Mouse (Mus musculus) heart, embryonic 16.5 days (tissue): ENCODE measurements around the gene Stn1. TPM values are rescaled to one million over a fixed set of nuclear protein-coding genes. Genes with fewer than 3 reads are reported as not detected.

Experiments
- ATAC-seq: fragments of 200-750 bp; cut with Nextera tagmentation; replicated peaks from 2 replicates; pipeline ENCODE4 v1.8.0; 2017; ENCODE audit warnings: moderate number of reproducible peaks; ENCODE audit not compliant: insufficient read depth, low FRiP score; ENCODE audit errors: extremely low read depth
- H3K27ac ChIP-seq: fragments of 300-500 bp; sonication (generic); 2 replicates; pipeline ENCODE4 v1.5.1; 2014; ENCODE audit warnings: mild to moderate bottlenecking, low read length, control low read depth, moderate library complexity
- H3K27me3 ChIP-seq: fragments of 300-500 bp; sonication (generic); 2 replicates; pipeline ENCODE4 v1.6.1; 2014; ENCODE audit warnings: low read length, mixed read lengths; ENCODE audit not compliant: control insufficient read depth, insufficient read depth
- H3K36me3 ChIP-seq: fragments of 300-500 bp; sonication (generic); 2 replicates; pipeline ENCODE4 v1.6.1; 2014; ENCODE audit not compliant: control insufficient read depth, insufficient read depth
- H3K4me1 ChIP-seq: fragments of 300-500 bp; sonication (generic); 2 replicates; pipeline ENCODE4 v1.6.1; 2014; ENCODE audit warnings: low read length, mixed read lengths; ENCODE audit not compliant: control insufficient read depth, insufficient read depth
- H3K4me2 ChIP-seq: fragments of 300-500 bp; sonication (generic); 2 replicates; pipeline ENCODE4 v1.6.1; 2014; ENCODE audit warnings: low read depth, mild to moderate bottlenecking, control low read depth, low read length
- H3K4me3 ChIP-seq: fragments of 300-500 bp; sonication (generic); 2 replicates; pipeline ENCODE4 v1.5.1; 2014; ENCODE audit warnings: mild to moderate bottlenecking, control low read depth, low read length
- H3K9ac ChIP-seq: fragments of 300-500 bp; sonication (generic); 2 replicates; pipeline ENCODE4 v1.6.1; 2014; ENCODE audit warnings: low read length, control low read depth
- H3K9me3 ChIP-seq: fragments of 300-500 bp; sonication (generic); replicated peaks from 2 replicates; pipeline ENCODE4 v1.6.1; 2016; ENCODE audit warnings: low read length; ENCODE audit not compliant: control insufficient read depth
- WGBS: fragments of 180-500 bp; shearing (Covaris S2); extraction: QIAGEN DNeasy Blood & Tissue Kit; methylation state at CpG from one replicate; pipeline ENCODE4 v1.1.7; 2014; 5-methylcytosine and 5-hydroxymethylcytosine counted together
- polyA plus RNA-seq: library from polyadenylated mRNA; unstranded; fragments of >200 nt; fragmentation: Nextera tagmentation; extraction: Ambion mirVana; gene quantifications from 2 replicates; pipeline ENCODE4 v1.2.1, GENCODE M21; 2015

Gene Stn1
- polyA plus RNA-seq, 1 experiment from 2014 or later: 38.5 TPM

DNA sequence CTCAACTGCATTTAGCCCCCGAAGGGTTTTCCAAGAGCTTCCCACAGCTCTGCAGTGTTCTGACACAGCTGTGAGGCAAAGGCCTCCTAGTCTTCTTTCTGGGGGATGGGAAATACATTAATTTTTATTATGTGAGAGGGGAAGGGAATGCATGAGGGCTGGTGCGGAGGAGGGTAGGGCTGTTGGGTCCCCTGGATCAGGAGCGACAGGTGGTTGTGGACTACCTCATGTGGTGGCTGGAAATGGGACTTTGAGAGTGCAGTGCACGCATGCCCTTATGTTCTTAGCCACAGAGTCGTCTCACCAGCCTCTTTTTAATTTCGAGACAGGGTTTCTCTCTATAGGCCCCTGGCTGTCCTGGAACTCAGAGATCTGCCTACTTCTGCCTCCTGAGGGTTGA is 39.6 kb downstream of the Stn1 start:
- no peaks in the 10 kb centered on the region for H3K27me3 ChIP-seq
- H3K27ac ChIP-seq: no peak overlapping the region
- H3K9me3 ChIP-seq: no peaks in the 10 kb centered on the region
- H3K4me3 ChIP-seq: no peak overlapping the region
- H3K9ac ChIP-seq: no peak overlapping the region
- H3K36me3 ChIP-seq: no peaks in the 10 kb centered on the region
- ATAC-seq: no peak
- no peak overlapping the region for H3K4me2 ChIP-seq
- 88% methylated on average over 6 of the region's 6 CpGs for WGBS
- peaks cover 11% of the 10 kb centered on the region for H3K4me1 ChIP-seq

DNA sequence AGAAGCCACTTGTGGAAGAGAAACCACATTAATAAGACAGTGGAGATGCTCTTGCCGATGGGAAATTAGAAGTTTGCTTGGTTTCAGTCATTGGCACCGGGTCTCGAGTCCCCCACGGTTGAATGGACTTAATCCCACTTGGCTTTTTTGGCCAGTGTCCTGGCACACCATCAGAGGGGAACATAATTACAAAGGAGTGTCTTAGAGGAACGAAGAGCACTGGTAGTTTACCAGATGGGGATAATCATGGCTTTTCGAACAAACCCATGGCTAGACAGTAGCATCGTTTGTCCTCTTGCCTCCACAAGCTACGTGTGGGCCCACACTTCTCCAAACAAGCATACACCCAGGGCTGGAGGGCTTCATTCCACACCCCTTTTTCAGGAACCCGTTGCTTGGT is 40.0 kb downstream of the Stn1 start:
- H3K27ac ChIP-seq: no peak overlapping the region
- no peak overlapping the region for H3K4me2 ChIP-seq
- no peaks in the 10 kb centered on the region for H3K9me3 ChIP-seq
- no peaks in the 10 kb centered on the region for H3K36me3 ChIP-seq
- no peak overlapping the region for H3K9ac ChIP-seq
- H3K4me1 ChIP-seq: peaks cover 11% of the 10 kb centered on the region
- 88% methylated on average over 9 of the region's 9 CpGs for WGBS
- no peak for ATAC-seq
- no peaks in the 10 kb centered on the region for H3K27me3 ChIP-seq
- H3K4me3 ChIP-seq: no peak overlapping the region

DNA sequence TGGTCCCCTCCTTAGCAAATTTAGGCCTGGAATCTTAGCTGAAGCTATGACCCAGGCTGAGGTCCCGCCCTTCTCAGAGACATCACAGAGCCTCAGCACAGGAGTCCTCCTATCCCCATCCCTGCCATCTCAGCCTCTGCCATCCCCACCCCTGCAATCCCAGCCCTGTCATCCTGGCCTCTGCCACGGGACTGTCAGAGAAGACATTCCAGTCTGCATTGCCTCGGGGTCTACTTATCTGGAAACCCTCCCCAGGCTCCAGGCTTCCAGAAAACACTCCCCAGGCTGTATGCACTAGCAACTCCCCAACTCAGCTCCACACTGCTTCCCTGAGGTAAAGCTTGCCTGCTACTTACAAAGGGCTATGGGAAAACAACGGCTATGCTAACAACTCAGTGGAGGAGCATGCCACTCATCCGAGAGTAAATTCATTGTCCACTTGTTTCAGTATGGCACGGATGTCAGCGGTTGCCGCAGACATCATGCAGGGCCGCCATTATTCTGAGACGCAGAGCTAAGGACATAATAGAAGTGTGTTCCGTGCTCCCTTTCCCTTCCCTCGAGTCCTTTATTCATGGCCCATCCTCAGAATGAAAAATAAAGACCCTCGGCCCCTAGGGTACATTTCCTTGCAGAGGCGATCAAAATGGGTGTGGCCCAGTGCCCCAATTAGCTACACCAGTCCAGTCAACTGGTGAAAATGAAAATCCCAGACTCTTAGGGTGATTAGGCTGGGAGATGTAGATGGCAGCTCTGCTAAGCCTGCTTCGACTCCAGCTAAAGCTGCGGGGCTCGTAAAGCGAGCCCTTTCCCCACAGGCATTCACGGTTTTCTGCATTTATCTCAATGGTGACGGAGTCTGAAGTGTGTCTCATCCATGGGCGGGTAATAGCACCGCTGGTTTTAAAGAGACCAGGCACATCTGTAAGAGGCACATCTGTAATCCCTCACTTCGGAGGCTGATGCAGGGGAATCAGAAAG is 44.0 kb downstream of the Stn1 start:
- ATAC-seq: no peak
- Histone ChIP-seq H3K4me3 (no peak overlapping the region), H3K4me1 (0 out of 2 replicates have a peak, but pooled peaks cover 6% of the 10 kb centered on the region), H3K9ac (no peak overlapping the region), H3K36me3 (no peaks in the 10 kb centered on the region), H3K9me3 (0 out of 2 replicates have a peak, but pooled peaks cover 2% of the 10 kb centered on the region), H3K4me2 (no peak overlapping the region), H3K27ac (no peak overlapping the region), H3K27me3 (no peaks in the 10 kb centered on the region)
- whole genome bisulfite sequencing: 67% methylated on average over 23 of the region's 23 CpGs

DNA sequence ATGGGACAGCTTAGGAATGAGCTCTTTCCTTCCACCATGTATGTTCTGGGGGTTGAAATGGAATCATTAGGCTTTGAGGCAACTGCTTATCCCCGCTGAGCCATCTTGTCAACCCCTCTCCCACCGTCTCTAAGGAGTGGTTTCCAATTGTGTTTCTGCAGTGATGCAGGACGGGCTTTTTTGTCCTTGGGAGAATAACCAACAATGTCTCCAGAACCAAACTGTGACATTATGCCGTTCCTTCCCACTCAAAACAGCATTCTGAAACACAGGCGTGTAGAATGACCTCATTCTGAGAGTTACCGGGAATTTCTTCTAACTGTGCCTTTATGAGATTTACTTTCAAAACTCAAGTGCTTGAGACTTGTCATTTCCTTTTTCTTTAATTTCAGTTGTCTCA is 44.9 kb downstream of the Stn1 start:
- H3K4me2 ChIP-seq: no peak overlapping the region
- no peak overlapping the region for H3K9ac ChIP-seq
- WGBS: 87% methylated on average over 6 of the region's 6 CpGs
- H3K4me3 ChIP-seq: no peak overlapping the region
- H3K9me3 ChIP-seq: 0 out of 2 replicates have a peak, but pooled peaks cover 2% of the 10 kb centered on the region
- ATAC-seq: no peak
- H3K36me3 ChIP-seq: no peaks in the 10 kb centered on the region
- H3K27ac ChIP-seq: no peak overlapping the region
- no peaks in the 10 kb centered on the region for H3K27me3 ChIP-seq
- H3K4me1 ChIP-seq: 0 out of 2 replicates have a peak, but pooled peaks cover 6% of the 10 kb centered on the region

- Histone ChIP-seq H3K27ac (no peak overlapping the region), H3K27me3 (no peaks in the 10 kb centered on the region), H3K36me3 (no peaks in the 10 kb centered on the region), H3K9ac (no peak overlapping the region), H3K9me3 (0 out of 2 replicates have a peak, but pooled peaks cover 2% of the 10 kb centered on the region), H3K4me1 (peaks cover 8% of the 10 kb centered on the region), H3K4me3 (no peak overlapping the region), H3K4me2 (no peak overlapping the region)
- no peak for ATAC-seq
- 47% methylated on average over 2 of the region's 2 CpGs for WGBS
Observed at GRCm38 (mm10) chr19:47491853-47492252, 45.5 kb downstream of the Stn1 start.

GRCm38 (mm10) chr19:47489233-47489632 is 48.1 kb downstream of the Stn1 start:
- Histone ChIP-seq H3K4me3 (no peak overlapping the region), H3K4me2 (no peak overlapping the region), H3K9me3 (0 out of 2 replicates have a peak, but pooled peaks cover 2% of the 10 kb centered on the region), H3K27me3 (no peaks in the 10 kb centered on the region), H3K9ac (no peak overlapping the region), H3K27ac (no peak overlapping the region), H3K36me3 (no peaks in the 10 kb centered on the region), H3K4me1 (peaks cover 26% of the 10 kb centered on the region)
- no peak for ATAC-seq
- 80% methylated on average over 3 of the region's 3 CpGs for WGBS

GRCm38 (mm10) chr19:47488250-47488649 is 49.1 kb downstream of the Stn1 start:
- H3K9ac ChIP-seq: no peak overlapping the region
- H3K4me1 ChIP-seq: peaks cover 28% of the 10 kb centered on the region
- H3K4me3 ChIP-seq: no peak overlapping the region
- no peaks in the 10 kb centered on the region for H3K27me3 ChIP-seq
- no peak for ATAC-seq
- H3K9me3 ChIP-seq: 0 out of 2 replicates have a peak, but pooled peaks cover 2% of the 10 kb centered on the region
- no peaks in the 10 kb centered on the region for H3K36me3 ChIP-seq
- no peak overlapping the region for H3K4me2 ChIP-seq
- no peak overlapping the region for H3K27ac ChIP-seq
- 50% methylated on average over 4 of the region's 4 CpGs for WGBS

DNA sequence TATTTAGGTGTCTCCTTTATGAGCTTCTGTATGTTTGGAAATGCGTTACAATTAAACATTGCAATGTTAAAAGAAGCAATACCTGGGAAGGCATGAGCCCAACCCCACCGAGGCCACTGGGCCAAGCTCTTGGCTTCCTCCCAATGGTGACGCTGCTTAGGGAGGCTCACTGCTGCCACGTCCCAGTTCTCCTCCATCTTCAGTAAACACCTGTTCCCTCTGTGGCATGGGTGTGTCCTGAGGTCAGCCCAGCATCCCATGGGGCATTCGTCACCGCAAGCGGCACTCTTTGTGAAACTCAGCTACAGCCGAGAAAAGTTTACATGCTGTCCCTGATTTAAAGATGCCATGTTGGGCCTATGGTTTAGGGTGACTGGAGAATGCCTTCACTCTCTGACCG is 49.7 kb downstream of the Stn1 start:
- Histone ChIP-seq H3K4me1 (peaks cover 28% of the 10 kb centered on the region), H3K27me3 (no peaks in the 10 kb centered on the region), H3K27ac (no peak overlapping the region), H3K9ac (no peak overlapping the region), H3K36me3 (no peaks in the 10 kb centered on the region), H3K9me3 (0 out of 2 replicates have a peak, but pooled peaks cover 2% of the 10 kb centered on the region), H3K4me3 (no peak overlapping the region), H3K4me2 (no peak overlapping the region)
- no peak for ATAC-seq
- WGBS: 86% methylated on average over 9 of the region's 9 CpGs

DNA sequence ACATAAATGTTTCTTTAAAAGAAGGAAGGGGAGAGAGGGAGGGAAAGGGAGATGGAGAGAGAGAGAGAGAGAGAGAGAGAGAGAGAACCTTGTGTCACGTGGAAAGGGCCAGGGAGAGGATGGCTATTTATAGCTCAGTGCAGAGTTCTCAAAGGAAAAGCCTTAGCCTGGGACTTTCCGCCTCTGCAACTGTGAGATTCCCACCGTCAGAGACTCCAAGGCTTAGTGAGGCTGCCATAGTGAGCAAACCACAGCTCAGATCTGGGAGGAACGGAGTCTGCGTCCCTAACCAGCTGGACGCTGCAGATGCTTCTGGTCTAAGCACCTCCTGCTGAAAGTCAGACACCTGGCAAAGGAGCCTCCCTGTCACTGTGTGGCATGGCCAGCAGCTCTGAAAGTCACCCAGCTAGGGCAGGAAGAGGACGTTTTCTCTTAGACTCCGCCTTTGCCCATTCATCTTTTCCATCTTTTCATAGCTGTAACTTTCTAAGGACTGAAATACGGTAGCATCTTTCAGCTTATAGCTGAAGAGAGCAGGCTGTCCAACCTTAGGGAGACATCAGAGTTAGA is 51.2 kb downstream of the Stn1 start:
- WGBS: 11% methylated on average over 9 of the region's 9 CpGs
- Histone ChIP-seq H3K4me3 (peak overlapping the region; percentile 25), H3K27ac (peak overlapping the region; percentile 95), H3K4me1 (peaks cover 24% of the 10 kb centered on the region), H3K4me2 (peak overlapping the region; percentile 57), H3K36me3 (no peaks in the 10 kb centered on the region), H3K27me3 (no peaks in the 10 kb centered on the region), H3K9me3 (peaks cover 11% of the 10 kb centered on the region; the same call in 1 of the 2 replicates), H3K9ac (peak overlapping the region; percentile 68)
- peak; percentile 83 for ATAC-seq
